Mouse (Mus musculus): ENCODE data around the gene Use1.

Use1 gene

DNA sequence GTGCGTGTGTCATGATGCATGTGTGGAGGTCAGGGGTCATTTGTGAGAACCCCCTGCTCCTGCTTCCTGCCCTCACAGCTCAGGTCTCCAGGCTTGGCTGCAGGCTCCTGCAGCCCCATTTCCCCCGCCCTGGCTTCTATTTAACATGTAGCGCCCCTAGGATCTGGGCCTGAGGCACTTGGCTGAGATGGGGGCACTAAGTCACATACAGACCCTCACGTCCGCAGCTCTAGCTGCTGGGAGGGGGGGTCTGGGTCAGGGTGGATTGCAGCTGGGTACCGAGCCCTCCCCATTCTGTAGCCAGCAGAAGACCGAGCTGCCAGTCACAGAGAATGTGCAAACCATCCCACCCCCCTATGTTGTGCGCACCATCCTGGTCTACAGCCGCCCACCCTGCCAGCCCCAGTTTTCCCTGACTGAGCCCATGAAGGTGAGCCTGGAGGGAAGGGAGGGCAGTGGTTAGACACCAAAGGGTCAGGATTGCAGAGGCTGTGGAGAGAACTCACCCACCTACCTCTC is 35.9 kb downstream of the Use1 start:
- no peak for DNase-seq (ENCODE audit: low read depth, low spot score)

GRCm38 (mm10) chr8:71403107-71403885 is 36.6 kb downstream of the Use1 start:
- peak; percentile 69 for DNase-seq (ENCODE audit: low read depth, low spot score)

DNA sequence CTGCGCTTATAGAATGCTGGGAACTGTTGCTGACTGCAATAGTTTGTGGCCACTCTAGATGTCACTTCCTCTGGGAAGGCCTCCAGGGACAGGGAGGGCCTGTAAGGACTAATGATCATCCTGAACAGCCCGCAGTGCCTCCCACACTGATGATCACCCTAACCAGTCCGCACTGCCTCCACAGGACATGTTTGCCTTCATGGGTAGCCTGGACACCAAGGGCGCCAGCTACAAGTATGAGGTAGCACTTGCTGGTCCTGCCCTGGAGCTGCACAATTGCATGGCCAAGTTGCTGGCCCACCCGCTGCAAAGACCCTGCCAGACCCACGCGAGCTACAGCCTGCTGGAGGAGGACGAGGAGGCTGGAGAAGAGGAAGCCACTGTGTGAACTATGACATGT is 37.4 kb downstream of the Use1 start:
- DNase-seq (ENCODE audit: low read depth, low spot score) = no peak

DNA sequence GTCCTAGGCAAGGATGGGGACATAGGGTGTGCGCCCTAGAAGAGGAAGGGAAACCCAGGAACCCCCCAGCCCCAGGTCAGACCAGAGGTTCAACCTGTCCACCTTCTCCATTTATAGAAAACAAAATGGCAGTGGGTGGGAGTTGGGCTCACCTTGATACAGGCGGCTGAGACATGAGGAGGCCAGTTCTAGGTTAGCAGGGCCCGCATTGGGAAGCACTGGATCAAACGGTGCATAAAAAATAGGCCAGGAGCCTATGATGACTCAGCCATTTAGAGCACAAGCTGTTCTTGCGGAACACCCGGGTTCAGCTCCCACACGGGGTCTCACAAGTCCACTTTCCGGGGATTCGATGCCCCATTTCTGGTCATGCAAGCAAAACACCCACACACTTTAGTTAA is 38.3 kb downstream of the Use1 start:
- no peak for DNase-seq (ENCODE audit: low read depth, low spot score)

DNA sequence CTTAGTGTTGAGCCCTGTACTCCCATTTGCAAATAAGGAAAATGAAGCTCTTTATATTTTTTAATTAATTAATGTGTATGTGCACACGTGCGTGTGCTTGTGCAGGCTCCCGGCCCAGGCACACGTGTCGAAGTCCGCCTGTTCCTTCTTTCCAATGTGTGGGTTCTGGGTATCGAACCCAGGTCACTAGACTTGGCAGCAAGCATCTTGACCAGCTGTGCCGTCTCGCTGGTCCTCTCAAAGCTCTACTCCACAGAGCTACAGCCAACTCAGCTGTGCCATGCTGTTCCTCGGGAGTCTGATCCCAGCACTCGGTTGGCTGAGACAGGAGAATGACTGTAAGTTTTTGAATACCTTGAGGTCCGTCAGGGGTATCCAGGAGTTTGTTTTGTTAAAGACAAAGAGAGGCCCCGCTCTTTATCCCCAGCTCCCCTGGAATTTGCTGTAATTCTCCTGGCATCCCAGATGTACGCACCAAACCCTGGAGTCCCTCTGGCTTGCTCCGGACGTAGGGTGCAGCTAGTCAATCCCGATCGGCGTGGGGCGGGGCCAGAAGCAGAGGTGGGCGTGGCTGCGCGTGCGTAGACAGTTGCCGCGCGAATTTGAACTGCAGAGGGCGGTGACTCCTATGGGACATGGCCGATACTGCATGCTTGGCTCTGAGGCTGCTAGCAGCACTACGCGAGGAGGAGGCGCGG is 38.9 kb downstream of the Use1 start, which contains the start of gene Ankle1:
Gene Ankle1, plus strand, starts transcription at position 610 of the 698 bp plus-strand sequence.
- DNase-seq (ENCODE audit: low read depth, low spot score) = peak; percentile 99

DNA sequence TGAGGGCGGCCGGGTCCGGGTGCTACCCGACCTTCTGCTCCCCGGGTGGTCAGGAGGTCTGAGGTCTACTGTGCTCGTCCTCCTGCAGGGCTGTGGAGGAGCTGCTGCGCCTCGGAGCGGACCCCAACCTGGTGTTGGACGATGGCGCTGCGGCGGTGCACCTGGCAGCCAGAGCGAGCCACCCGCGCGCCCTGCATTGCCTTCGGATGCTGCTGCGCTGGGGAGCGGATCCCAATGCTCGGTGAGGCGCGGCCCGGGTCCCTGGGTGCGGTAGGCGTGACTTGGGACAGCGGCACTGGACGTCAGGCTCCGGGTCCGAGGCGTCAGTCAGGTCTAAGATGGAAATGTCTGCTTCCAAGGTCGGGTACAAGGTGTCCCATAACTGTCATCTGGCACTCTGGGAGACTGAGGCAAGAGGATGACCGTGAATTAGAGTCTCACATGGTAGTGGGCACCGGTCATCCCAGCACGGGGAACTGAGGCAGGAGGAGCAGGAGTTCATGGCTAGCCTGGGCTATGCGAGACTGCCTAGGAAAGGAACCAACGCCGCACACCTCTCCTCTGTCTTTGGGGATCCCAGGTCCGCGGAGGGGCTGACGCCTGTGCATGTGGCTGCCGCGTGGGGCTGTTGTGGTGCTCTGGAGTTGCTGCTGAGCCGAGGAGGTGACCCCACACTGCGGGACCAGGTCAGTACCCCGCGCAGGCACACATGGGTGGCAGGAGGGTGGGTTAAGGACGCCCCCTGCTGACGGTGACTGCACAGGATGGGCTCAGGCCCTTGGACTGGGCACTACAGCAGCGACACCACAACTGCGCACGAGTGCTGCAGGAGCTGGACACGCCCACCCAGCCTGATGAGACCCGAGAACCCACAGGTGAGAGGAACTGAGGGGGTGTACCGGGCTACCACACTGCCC is 39.7 kb downstream of the Use1 start:
- peak; percentile 86 for DNase-seq (ENCODE audit: low read depth, low spot score)

DNA sequence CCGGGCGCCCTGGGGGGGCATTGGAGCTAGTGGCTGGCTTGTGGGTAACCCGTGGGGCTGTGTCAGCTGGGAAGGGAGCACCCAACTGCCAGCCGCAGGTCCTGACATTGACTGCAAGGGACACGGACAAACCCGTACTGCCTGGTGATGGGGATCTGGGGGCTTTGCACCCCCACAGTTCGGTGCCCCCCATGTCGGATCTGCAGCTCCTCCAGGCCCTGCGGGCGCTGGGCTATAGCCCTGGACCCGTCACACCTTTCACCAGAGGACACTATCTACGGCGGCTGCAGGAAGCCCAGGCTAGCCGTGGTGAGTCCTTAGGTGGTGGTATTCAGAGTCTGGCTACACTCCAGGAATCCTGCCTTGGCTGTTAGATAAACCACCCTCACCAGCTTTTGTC is 40.8 kb downstream of the Use1 start:
- DNase-seq (ENCODE audit: low read depth, low spot score) = no peak

DNA sequence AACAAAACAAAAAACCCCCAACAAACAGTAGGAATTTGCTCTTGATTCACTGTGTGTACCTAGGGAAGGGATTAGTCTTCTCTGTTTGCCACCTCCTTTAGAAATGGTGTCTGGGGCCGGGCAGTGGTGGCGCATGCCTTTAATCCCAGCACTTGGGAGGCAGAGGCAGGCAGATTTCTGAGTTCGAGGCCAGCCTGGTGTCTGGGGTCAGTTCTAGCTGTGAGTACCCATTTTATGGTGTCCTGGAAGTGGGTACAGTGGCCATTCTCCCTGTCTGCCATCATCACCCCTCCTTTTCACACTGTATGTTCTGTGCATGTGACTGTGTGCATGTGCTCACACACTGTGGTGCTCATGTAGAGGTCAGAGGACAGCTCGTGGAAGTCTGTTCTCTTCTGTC is 41.6 kb downstream of the Use1 start:
- no peak for DNase-seq (ENCODE audit: low read depth, low spot score)

- no peak for DNase-seq (ENCODE audit: low read depth, low spot score)
Observed at GRCm38 (mm10) chr8:71411535-71412273, 45.1 kb downstream of the Use1 start.

Measured in ES-CJ7 (cell line).